Mouse (Mus musculus) erythroblast, embryonic 14.5 days (primary cell): ENCODE results near the gene Acot13.

Experiments
- GATA1 ChIP-seq: IDR thresholded peaks from 2 replicates; pipeline ENCODE4 v1.6.1; 2012; ENCODE audit warnings: low read length, inconsistent platforms, mixed read lengths
- TAL1 ChIP-seq: IDR thresholded peaks from 3 replicates; pipeline ENCODE4 v1.6.1; 2012; ENCODE audit warnings: low read length, inconsistent platforms, mixed read lengths

DNA sequence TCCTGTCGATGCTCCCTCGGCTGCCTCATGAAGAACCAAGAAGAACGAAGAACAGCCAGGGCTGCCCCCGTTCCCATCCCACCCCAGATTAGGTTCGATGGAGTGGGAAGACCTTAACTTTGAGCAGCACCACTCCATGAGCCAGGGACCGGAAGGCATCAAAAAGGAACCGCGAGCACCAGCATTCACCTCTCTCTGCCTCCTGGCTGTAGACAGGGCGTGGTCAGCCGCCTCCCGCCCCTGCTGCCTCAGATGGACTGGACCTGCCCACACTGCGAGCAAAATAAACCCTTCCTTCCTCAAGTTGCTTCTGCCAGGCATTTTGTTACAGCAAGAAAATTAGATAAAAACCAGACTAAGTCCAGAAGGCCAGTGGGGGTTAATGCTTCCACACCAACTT, 29.7 kb upstream of the Acot13 start:
- no peak for TF ChIP-seq GATA1
- TF ChIP-seq TAL1 = no peak
